Mouse (Mus musculus): ENCODE measurements around the gene Pold4. TPM values are rescaled to one million over a fixed set of nuclear protein-coding genes. Genes with fewer than 3 reads are reported as not detected.

Gene Pold4
- polyA plus RNA-seq, 1 experiment: 96.1 TPM

DNA sequence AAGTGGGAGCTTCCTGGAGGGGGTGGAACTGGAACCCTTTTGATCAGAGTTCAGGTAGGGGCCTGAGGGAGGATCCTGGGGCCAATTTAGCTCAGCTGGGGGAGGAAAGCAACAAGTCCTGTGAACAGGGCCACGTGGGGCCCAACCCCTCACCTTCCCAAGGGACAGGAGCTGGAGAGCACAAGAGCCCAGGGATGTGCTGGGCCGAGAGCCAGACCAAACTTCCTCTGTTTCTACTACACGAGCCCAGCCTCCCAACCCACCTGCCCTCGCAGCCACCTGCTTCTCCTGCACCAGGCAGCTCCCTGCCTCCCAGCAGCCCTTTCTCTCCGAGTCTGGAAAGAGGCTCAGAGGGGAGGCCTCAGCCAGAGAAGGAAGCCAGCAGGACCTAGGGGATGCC lies 35.2 kb upstream of the Pold4 start:
- Histone ChIP-seq H3K4me1 (ENCODE audit: control insufficient read depth, insufficient read depth, low read length) (peaks cover 16% of the 10 kb centered on the region), H3K36me3 (ENCODE audit: control insufficient read depth, insufficient read depth, low read length) (peaks cover 2% of the 10 kb centered on the region; the same call in 1 of the 2 replicates), H3K27me3 (replicated peaks; ENCODE audit: control insufficient read depth, insufficient read depth, low read length) (no peaks in the 10 kb centered on the region), H3K4me3 (ENCODE audit: insufficient read depth, low read depth, low read length) (no peak overlapping the region), H3K27ac (ENCODE audit: insufficient read depth, low read depth, low read length) (no peak overlapping the region)
- 20% methylated on average over 5 of the region's 5 CpGs for WGBS
- peak; percentile 43 for DNase-seq
- TF ChIP-seq POLR2A (IDR thresholded peaks at IDR 0.05; ENCODE audit: low read depth, low read length): no peak
- TF ChIP-seq CTCF (conservative IDR thresholded peaks at IDR 0.05; ENCODE audit: insufficient read depth, insufficient read length, low read depth, low read length): no peak

DNA sequence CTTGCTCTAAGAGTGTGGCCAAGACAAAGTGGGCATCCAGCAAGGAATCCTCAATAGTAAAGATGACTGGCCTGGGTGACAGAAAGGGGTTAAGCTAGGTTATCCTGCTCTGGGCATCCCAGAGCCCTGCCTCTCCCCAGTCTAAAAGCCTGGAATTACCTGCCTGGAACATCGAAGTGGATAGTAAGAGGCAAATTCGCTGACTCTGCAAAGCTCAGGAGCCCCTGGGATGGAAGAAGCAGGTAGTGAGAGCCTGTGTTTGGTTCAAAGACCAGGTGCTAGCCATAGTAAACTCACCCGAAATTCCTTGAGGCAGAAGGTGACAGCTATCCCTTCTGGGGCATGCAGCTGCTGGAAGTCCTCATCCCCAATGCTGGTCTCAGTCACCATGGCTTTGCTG lies 34.5 kb upstream of the Pold4 start:
- Histone ChIP-seq H3K27ac (ENCODE audit: insufficient read depth, low read depth, low read length) (no peak overlapping the region), H3K4me3 (ENCODE audit: insufficient read depth, low read depth, low read length) (no peak overlapping the region), H3K4me1 (ENCODE audit: control insufficient read depth, insufficient read depth, low read length) (peaks cover 21% of the 10 kb centered on the region), H3K36me3 (ENCODE audit: control insufficient read depth, insufficient read depth, low read length) (peaks cover 2% of the 10 kb centered on the region; the same call in 1 of the 2 replicates), H3K27me3 (replicated peaks; ENCODE audit: control insufficient read depth, insufficient read depth, low read length) (no peaks in the 10 kb centered on the region)
- no peak for DNase-seq
- WGBS: 63% methylated on average over 3 of the region's 3 CpGs
- TF ChIP-seq POLR2A (IDR thresholded peaks at IDR 0.05; ENCODE audit: low read depth, low read length) (no peak), CTCF (conservative IDR thresholded peaks at IDR 0.05; ENCODE audit: insufficient read depth, insufficient read length, low read depth, low read length) (no peak)

DNA sequence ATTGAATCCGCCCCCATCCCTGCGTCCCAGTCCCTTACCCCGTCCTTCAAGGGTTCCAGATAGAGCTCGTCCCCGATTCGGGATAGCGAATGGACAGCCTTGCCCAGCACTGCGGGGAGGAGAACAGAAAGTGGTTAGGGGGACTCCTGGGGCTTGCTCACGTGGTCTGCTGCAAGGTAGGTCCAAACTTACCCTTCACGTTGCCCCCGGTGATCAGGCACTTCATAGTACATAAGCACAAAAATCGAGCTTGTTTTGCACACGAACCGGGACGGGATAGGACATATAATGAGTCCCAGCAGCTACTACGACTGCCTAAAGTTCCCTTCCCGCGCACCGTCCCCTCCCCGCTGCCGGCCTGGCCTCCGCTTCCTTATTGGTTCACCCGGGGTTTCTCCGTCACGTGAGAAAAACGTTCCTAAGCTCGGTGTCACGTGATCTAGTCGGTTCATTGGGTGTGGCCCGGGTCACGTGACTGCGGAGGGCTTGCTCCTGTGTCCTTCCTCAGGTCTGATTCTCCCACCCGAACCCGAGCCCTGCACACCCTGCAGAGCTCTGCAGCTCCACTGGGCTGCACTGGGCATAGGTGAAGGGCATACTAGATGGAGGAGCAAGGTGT lies 30.3 kb upstream of the Pold4 start, which contains the start of gene Rad9a:
Rad9a (minus strand) TSS at position 372 of the 619 bp plus-strand sequence.
- H3K27me3 ChIP-seq (replicated peaks; ENCODE audit: control insufficient read depth, insufficient read depth, low read length): no peaks in the 10 kb centered on the region
- peak within 1 kb of the TSS; percentile 65 for H3K4me3 ChIP-seq (ENCODE audit: insufficient read depth, low read depth, low read length)
- WGBS: under 1% methylated on average over 34 of the region's 34 CpGs
- H3K27ac ChIP-seq (ENCODE audit: insufficient read depth, low read depth, low read length): peak within 1 kb of the TSS; percentile 54
- H3K4me1 ChIP-seq (ENCODE audit: control insufficient read depth, insufficient read depth, low read length): peaks cover 14% of the 10 kb centered on the region
- no peaks in the 10 kb centered on the region for H3K36me3 ChIP-seq (ENCODE audit: control insufficient read depth, insufficient read depth, low read length)
- no peak for TF ChIP-seq CTCF (conservative IDR thresholded peaks at IDR 0.05; ENCODE audit: insufficient read depth, insufficient read length, low read depth, low read length)
- TF ChIP-seq POLR2A (IDR thresholded peaks at IDR 0.05; ENCODE audit: low read depth, low read length): peak; percentile 75
- DNase-seq: peak; percentile 99

DNA sequence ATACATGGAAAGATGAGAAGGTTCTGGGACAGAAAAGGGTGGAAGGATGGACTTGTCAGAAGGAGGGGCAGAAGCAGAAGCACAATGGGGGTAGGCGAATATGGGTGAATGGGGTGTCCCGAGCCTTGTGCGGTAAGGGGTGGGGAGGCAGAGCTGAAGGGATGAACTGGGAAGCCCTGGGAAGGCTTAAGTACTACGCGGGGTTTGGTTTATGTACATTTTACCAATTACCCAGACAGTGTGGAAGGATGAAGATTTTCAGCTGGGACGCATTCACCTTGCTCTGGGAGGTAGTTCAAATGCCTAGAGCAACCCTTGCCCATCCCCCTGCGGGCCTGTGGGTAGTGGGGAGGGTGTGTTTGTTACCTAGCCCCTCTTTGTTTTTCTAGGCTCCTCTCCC lies 29.6 kb upstream of the Pold4 start:
- no peak for DNase-seq
- H3K27me3 ChIP-seq (replicated peaks; ENCODE audit: control insufficient read depth, insufficient read depth, low read length): no peaks in the 10 kb centered on the region
- TF ChIP-seq POLR2A (IDR thresholded peaks at IDR 0.05; ENCODE audit: low read depth, low read length) (no peak), CTCF (conservative IDR thresholded peaks at IDR 0.05; ENCODE audit: insufficient read depth, insufficient read length, low read depth, low read length) (no peak)
- peak overlapping the region; percentile 65; the same call in 1 of the 2 replicates for H3K4me3 ChIP-seq (ENCODE audit: insufficient read depth, low read depth, low read length)
- peaks cover 14% of the 10 kb centered on the region for H3K4me1 ChIP-seq (ENCODE audit: control insufficient read depth, insufficient read depth, low read length)
- no peak overlapping the region for H3K27ac ChIP-seq (ENCODE audit: insufficient read depth, low read depth, low read length)
- WGBS: 48% methylated on average over 7 of the region's 7 CpGs
- H3K36me3 ChIP-seq (ENCODE audit: control insufficient read depth, insufficient read depth, low read length): no peaks in the 10 kb centered on the region

DNA sequence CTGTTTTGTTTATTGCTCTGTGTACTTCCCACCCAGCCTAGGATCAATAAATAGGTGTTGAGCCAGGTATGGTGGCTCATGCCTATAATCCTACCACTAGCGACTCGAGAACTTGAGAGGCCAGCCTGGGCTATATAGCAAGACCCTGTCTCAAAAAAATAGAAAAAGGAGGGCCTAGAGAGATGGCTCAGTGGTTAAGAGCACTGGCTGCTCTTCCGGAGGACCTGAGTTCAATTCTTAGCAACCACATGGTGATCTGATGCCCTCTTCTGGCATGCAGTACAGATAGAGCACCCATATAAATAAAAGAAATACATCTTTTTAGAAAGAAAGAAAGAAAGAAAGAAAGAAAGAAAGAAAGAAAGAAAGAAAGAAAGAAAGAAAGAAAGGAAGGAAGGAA lies 28.6 kb upstream of the Pold4 start:
- no peaks in the 10 kb centered on the region for H3K36me3 ChIP-seq (ENCODE audit: control insufficient read depth, insufficient read depth, low read length)
- H3K27me3 ChIP-seq (replicated peaks; ENCODE audit: control insufficient read depth, insufficient read depth, low read length): no peaks in the 10 kb centered on the region
- no peak overlapping the region for H3K4me3 ChIP-seq (ENCODE audit: insufficient read depth, low read depth, low read length)
- H3K27ac ChIP-seq (ENCODE audit: insufficient read depth, low read depth, low read length): no peak overlapping the region
- no peak for DNase-seq
- 60% methylated on average over 3 of the region's 3 CpGs for whole genome bisulfite sequencing
- TF ChIP-seq POLR2A (IDR thresholded peaks at IDR 0.05; ENCODE audit: low read depth, low read length): no peak
- H3K4me1 ChIP-seq (ENCODE audit: control insufficient read depth, insufficient read depth, low read length): peaks cover 14% of the 10 kb centered on the region

DNA sequence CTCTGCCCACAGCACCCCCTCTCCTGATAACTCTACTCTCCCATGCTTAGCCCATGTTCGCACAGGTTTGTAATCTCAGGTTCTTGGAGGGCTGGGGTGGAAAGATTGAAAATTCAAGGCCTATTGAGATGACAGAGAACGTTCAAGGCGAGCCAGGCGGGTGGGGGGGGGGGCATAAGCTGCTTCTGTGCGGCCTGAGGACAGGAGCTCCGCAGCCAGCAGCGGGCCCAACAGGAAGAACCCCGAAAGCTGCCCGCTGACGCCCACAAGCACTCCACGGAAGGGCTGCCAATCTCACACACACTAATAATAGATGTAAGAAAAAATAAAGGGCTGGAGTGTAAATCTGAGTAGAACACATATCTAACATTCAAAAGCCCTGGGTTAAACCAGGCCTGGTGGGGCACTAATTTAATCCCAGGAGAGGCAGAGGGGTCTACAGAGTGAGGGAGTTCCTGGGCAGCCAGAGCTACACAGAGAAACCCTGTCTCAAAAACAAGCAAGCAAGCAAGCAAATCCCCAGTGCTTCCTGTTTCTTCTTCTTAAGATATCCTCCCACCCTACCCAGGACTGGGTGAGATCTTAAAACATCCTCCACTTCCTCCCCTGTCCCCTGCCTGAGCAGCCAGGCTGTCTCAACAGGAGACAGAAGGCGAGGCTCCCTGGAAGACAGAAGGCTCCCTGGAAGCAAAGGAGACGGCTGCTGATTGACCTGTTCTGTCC lies 27.9 kb upstream of the Pold4 start:
- DNase-seq: peak; percentile 50
- Histone ChIP-seq H3K36me3 (ENCODE audit: control insufficient read depth, insufficient read depth, low read length) (no peaks in the 10 kb centered on the region), H3K27ac (ENCODE audit: insufficient read depth, low read depth, low read length) (peak overlapping the region; percentile 37; the same call in 1 of the 2 replicates), H3K4me1 (ENCODE audit: control insufficient read depth, insufficient read depth, low read length) (peaks cover 14% of the 10 kb centered on the region), H3K27me3 (replicated peaks; ENCODE audit: control insufficient read depth, insufficient read depth, low read length) (no peaks in the 10 kb centered on the region), H3K4me3 (ENCODE audit: insufficient read depth, low read depth, low read length) (no peak overlapping the region)
- TF ChIP-seq CTCF (conservative IDR thresholded peaks at IDR 0.05; ENCODE audit: insufficient read depth, insufficient read length, low read depth, low read length): no peak
- no peak for TF ChIP-seq POLR2A (IDR thresholded peaks at IDR 0.05; ENCODE audit: low read depth, low read length)
- 56% methylated on average over 13 of the region's 13 CpGs for WGBS

DNA sequence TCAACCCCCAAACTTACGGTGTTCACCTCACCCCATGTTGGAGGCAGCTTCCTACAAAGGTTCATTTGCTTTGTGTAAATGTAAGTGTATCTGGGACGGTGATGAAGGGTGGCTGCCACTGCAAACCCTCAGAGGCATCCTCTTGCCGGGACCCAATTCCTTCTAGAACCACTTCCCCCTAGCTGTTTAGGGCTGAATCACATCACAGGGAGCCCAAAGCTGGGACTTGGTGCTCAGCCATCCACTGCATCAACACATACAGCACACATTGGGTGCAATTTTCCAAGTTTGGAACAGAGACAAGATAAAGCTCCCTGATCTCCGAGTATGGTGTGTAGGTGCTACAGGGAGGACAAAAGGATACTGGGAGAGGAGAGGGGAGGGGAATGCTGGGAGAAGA lies 26.8 kb upstream of the Pold4 start:
- Histone ChIP-seq H3K36me3 (ENCODE audit: control insufficient read depth, insufficient read depth, low read length) (no peaks in the 10 kb centered on the region), H3K27ac (ENCODE audit: insufficient read depth, low read depth, low read length) (no peak overlapping the region), H3K27me3 (replicated peaks; ENCODE audit: control insufficient read depth, insufficient read depth, low read length) (no peaks in the 10 kb centered on the region), H3K4me1 (ENCODE audit: control insufficient read depth, insufficient read depth, low read length) (peaks cover 14% of the 10 kb centered on the region), H3K4me3 (ENCODE audit: insufficient read depth, low read depth, low read length) (no peak overlapping the region)
- TF ChIP-seq CTCF (conservative IDR thresholded peaks at IDR 0.05; ENCODE audit: insufficient read depth, insufficient read length, low read depth, low read length) (no peak), POLR2A (IDR thresholded peaks at IDR 0.05; ENCODE audit: low read depth, low read length) (no peak)
- 70% methylated on average over 4 of the region's 4 CpGs for WGBS
- no peak for DNase-seq
